Comparison of ENCODE assay signal across 22 mouse cellular contexts in genomic region chr5:14728676-14729253, GRCm38 (mm10).
"Had no signal": no experiment of that assay in that cellular context is flagged by ENCODE, and none has a peak within 500 bp of the region (broad histone marks: within the 10 kb centered on the region; RNA-seq: fewer than 3 reads in every experiment).

No protein-coding gene starts in this region.

- H3K4me3 ChIP-seq: layer of hippocampus, adult 2 months; limb, embryonic 12.5 days; limb, embryonic 15.5 days; midbrain, embryonic 13.5 days; neural tube, embryonic 13.5 days; stomach, embryonic 15.5 days had no signal

- H3K27me3 ChIP-seq: limb, embryonic 12.5 days; limb, embryonic 15.5 days; midbrain, embryonic 13.5 days; neural tube, embryonic 13.5 days; stomach, embryonic 15.5 days had no signal

- H3K4me2 ChIP-seq: limb, embryonic 12.5 days; limb, embryonic 15.5 days; liver, embryonic 11.5 days; lung, embryonic 14.5 days; midbrain, embryonic 13.5 days; neural tube, embryonic 13.5 days; stomach, embryonic 15.5 days had no signal

- H3K4me1 ChIP-seq: limb, embryonic 12.5 days; limb, embryonic 15.5 days; midbrain, embryonic 13.5 days; neural tube, embryonic 13.5 days; stomach, embryonic 15.5 days had no signal

- DNase-seq: kidney, adult 2 months; kidney, postnatal 25 days; layer of hippocampus, adult 9-11 months; left cerebral cortex, postnatal 4 days; liver, postnatal 0 days; lung, embryonic 14.5 days; retina, postnatal 1 day; right cerebral cortex, postnatal 25 days; spleen, adult 18-20 months; thymus, adult 2 months; thymus, postnatal 14 days had no signal

- H3K27ac ChIP-seq: kidney, postnatal 0 days; layer of hippocampus, adult 2 months; limb, embryonic 12.5 days; limb, embryonic 15.5 days; liver, embryonic 14.5 days; macrophage; midbrain, embryonic 13.5 days; neural tube, embryonic 13.5 days; stomach, embryonic 15.5 days had no signal

- ATAC-seq: liver, postnatal 0 days; lung, postnatal 0 days; midbrain, embryonic 13.5 days had no signal

- H3K9me3 ChIP-seq: limb, embryonic 12.5 days; limb, embryonic 15.5 days; midbrain, embryonic 13.5 days; stomach, embryonic 15.5 days had no signal

- H3K9ac ChIP-seq: limb, embryonic 12.5 days; limb, embryonic 15.5 days; liver, embryonic 14.5 days; liver, postnatal 0 days; lung, embryonic 14.5 days; midbrain, embryonic 13.5 days; neural tube, embryonic 13.5 days; stomach, embryonic 15.5 days had no signal

- H3K36me3 ChIP-seq: limb, embryonic 12.5 days; limb, embryonic 15.5 days; neural tube, embryonic 13.5 days; stomach, embryonic 15.5 days had no signal
